Mouse (Mus musculus): ENCODE data around the gene Lypd4.

- TF ChIP-seq POLR2A (IDR thresholded peaks at IDR 0.05; ENCODE audit: insufficient read length, low read depth) (no peak), POLR2AphosphoS2 (IDR thresholded peaks at IDR 0.05; ENCODE audit: insufficient read length, low read depth) (no peak), TCF12 (IDR thresholded peaks at IDR 0.05; ENCODE audit: insufficient read depth, poor library complexity, severe bottlenecking) (no peak), MYOD1 (IDR thresholded peaks at IDR 0.05; ENCODE audit: control insufficient read depth in 1 of 3, insufficient read length in 2 of 3, low read depth in 2 of 3) (no peak), USF1 (IDR thresholded peaks at IDR 0.05; ENCODE audit: low read depth) (no peak), MAX (IDR thresholded peaks at IDR 0.05; ENCODE audit: low read depth) (no peak), E2F4 (IDR thresholded peaks at IDR 0.05; ENCODE audit: insufficient read depth) (no peak), MYOG (IDR thresholded peaks at IDR 0.05; ENCODE audit: control insufficient read depth in 1 of 3, insufficient read depth in 1 of 3, insufficient read length in 2 of 3, low read depth in 2 of 3) (no peak)
These were observed 31.4 kb upstream of the Lypd4 start for GRCm38 (mm10) chr7:24901114-24901513.

All from myocyte (in vitro differentiated cells).